Mouse (Mus musculus) erythroid progenitor cell, adult 5-6 weeks (primary cell): ENCODE results near the gene Grb2. TPM values are rescaled to one million over a fixed set of nuclear protein-coding genes. Genes with fewer than 3 reads are reported as not detected.

Experiments
- total RNA-seq, 2 experiments: library from RNA; stranded (forward) in 1 of 2; stranded (reverse) in 1 of 2; fragments of 150-400 nt in 1 of 2; fragments of 186-747, 209-891 nt in 1 of 2; gene quantifications; 2 replicates each; pipeline versions ENCODE4 v1.2.3 to v1.2.4; 2015 to 2017; ENCODE audit warnings: low replicate concordance in 2 of 2

Gene Grb2
- total RNA-seq, 2 experiments from 2014 or later = 10.1 to 49.5 TPM

Other genes with a start within 250 kb of the Grb2 start
- not detected in 2 replicates for gene Slc16a5, start 246.1 kb downstream of the Grb2 start, total RNA-seq (2015; ENCODE audit: low replicate concordance)
- gene Slc16a5, start 246.1 kb downstream of the Grb2 start, total RNA-seq (2017; ENCODE audit: low replicate concordance) = 1.0 TPM in 1 of 2 replicates, not detected in the other
- gene Armc7, start 232.9 kb downstream of the Grb2 start, total RNA-seq (2015; ENCODE audit: low replicate concordance) = 1.8 TPM in 1 of 2 replicates, not detected in the other
- 2.7 TPM in 2 replicates for gene Armc7, start 232.9 kb downstream of the Grb2 start, total RNA-seq (2017; ENCODE audit: low replicate concordance)
- 13.0 and 22.3 TPM in 2 replicates for gene Nt5c, start 216.7 kb downstream of the Grb2 start, total RNA-seq (2015; ENCODE audit: low replicate concordance)
- gene Nt5c, start 216.7 kb downstream of the Grb2 start, total RNA-seq (2017; ENCODE audit: low replicate concordance) = 9.8 and 37.2 TPM in 2 replicates
- gene Jpt1, start 194.2 kb downstream of the Grb2 start, total RNA-seq (2015; ENCODE audit: low replicate concordance) = 168 and 177 TPM in 2 replicates
- gene Jpt1, start 194.2 kb downstream of the Grb2 start, total RNA-seq (2017; ENCODE audit: low replicate concordance) = 225 and 235 TPM in 2 replicates
- 450 and 609 TPM in 2 replicates for gene Sumo2, start 172.3 kb downstream of the Grb2 start, total RNA-seq (2015; ENCODE audit: low replicate concordance)
- 286 and 389 TPM in 2 replicates for gene Sumo2, start 172.3 kb downstream of the Grb2 start, total RNA-seq (2017; ENCODE audit: low replicate concordance)
- 78.9 and 133 TPM in 2 replicates for gene Nup85, start 144.2 kb downstream of the Grb2 start, total RNA-seq (2015; ENCODE audit: low replicate concordance)
- gene Nup85, start 144.2 kb downstream of the Grb2 start, total RNA-seq (2017; ENCODE audit: low replicate concordance) = 141 and 174 TPM in 2 replicates
- 10.1 and 22.2 TPM in 2 replicates for gene Mrps7, start 104.7 kb downstream of the Grb2 start, total RNA-seq (2015; ENCODE audit: low replicate concordance)
- 5.1 and 12.3 TPM in 2 replicates for gene Mrps7, start 104.7 kb downstream of the Grb2 start, total RNA-seq (2017; ENCODE audit: low replicate concordance)
- gene Gga3, start 104.5 kb downstream of the Grb2 start, total RNA-seq (2015; ENCODE audit: low replicate concordance) = 18.0 and 20.9 TPM in 2 replicates
- gene Gga3, start 104.5 kb downstream of the Grb2 start, total RNA-seq (2017; ENCODE audit: low replicate concordance) = 20.7 and 33.2 TPM in 2 replicates
- 62.3 and 66.7 TPM in 2 replicates for gene Mif4gd, start 95.6 kb downstream of the Grb2 start, total RNA-seq (2015; ENCODE audit: low replicate concordance)
- 36.5 and 69.8 TPM in 2 replicates for gene Mif4gd, start 95.6 kb downstream of the Grb2 start, total RNA-seq (2017; ENCODE audit: low replicate concordance)
- 3.2 and 7.1 TPM in 2 replicates for gene Slc25a19, start 80.3 kb downstream of the Grb2 start, total RNA-seq (2015; ENCODE audit: low replicate concordance)
- gene Slc25a19, start 80.3 kb downstream of the Grb2 start, total RNA-seq (2017; ENCODE audit: low replicate concordance) = 2.0 and 6.4 TPM in 2 replicates
- 32.1 and 36.9 TPM in 2 replicates for gene Tmem94, start 56.8 kb upstream of the Grb2 start, total RNA-seq (2015; ENCODE audit: low replicate concordance)
- 35.2 and 35.3 TPM in 2 replicates for gene Tmem94, start 56.8 kb upstream of the Grb2 start, total RNA-seq (2017; ENCODE audit: low replicate concordance)
- gene Caskin2, start 105.0 kb upstream of the Grb2 start, total RNA-seq (2015; ENCODE audit: low replicate concordance) = 6.7 and 13.0 TPM in 2 replicates
- gene Caskin2, start 105.0 kb upstream of the Grb2 start, total RNA-seq (2017; ENCODE audit: low replicate concordance) = 5.6 and 6.0 TPM in 2 replicates
- 4.0 and 12.6 TPM in 2 replicates for gene Tsen54, start 106.1 kb upstream of the Grb2 start, total RNA-seq (2015; ENCODE audit: low replicate concordance)
- 3.6 and 4.3 TPM in 2 replicates for gene Tsen54, start 106.1 kb upstream of the Grb2 start, total RNA-seq (2017; ENCODE audit: low replicate concordance)
- gene Llgl2, start 115.5 kb upstream of the Grb2 start, total RNA-seq (2015; ENCODE audit: low replicate concordance) = 1.7 TPM in 1 of 2 replicates, not detected in the other
- gene Llgl2, start 115.5 kb upstream of the Grb2 start, total RNA-seq (2017; ENCODE audit: low replicate concordance) = 0.26 and 1.8 TPM in 2 replicates
- not detected in 2 replicates for gene Myo15b, start 149.8 kb upstream of the Grb2 start, total RNA-seq (2015; ENCODE audit: low replicate concordance)
- gene Myo15b, start 149.8 kb upstream of the Grb2 start, total RNA-seq (2017; ENCODE audit: low replicate concordance) = not detected in 2 replicates
- 37.7 and 44.7 TPM in 2 replicates for gene Smim5, start 191.4 kb upstream of the Grb2 start, total RNA-seq (2015; ENCODE audit: low replicate concordance)
- gene Smim5, start 191.4 kb upstream of the Grb2 start, total RNA-seq (2017; ENCODE audit: low replicate concordance) = 27.1 and 64.4 TPM in 2 replicates
- gene Smim6, start 203.4 kb upstream of the Grb2 start, total RNA-seq (2015; ENCODE audit: low replicate concordance) = 4.3 and 15.1 TPM in 2 replicates
- 0.23 and 6.4 TPM in 2 replicates for gene Smim6, start 203.4 kb upstream of the Grb2 start, total RNA-seq (2017; ENCODE audit: low replicate concordance)
- gene Sap30bp, start 224.7 kb upstream of the Grb2 start, total RNA-seq (2015; ENCODE audit: low replicate concordance) = 16.6 and 17.6 TPM in 2 replicates
- gene Sap30bp, start 224.7 kb upstream of the Grb2 start, total RNA-seq (2017; ENCODE audit: low replicate concordance) = 224 and 296 TPM in 2 replicates
- gene Recql5, start 224.9 kb upstream of the Grb2 start, total RNA-seq (2015; ENCODE audit: low replicate concordance) = 16.3 and 17.7 TPM in 2 replicates
- 13.8 and 33.5 TPM in 2 replicates for gene Recql5, start 224.9 kb upstream of the Grb2 start, total RNA-seq (2017; ENCODE audit: low replicate concordance)